Mouse (Mus musculus): Measurements from ENCODE around the gene Pzp. TPM values are rescaled to one million over a fixed set of nuclear protein-coding genes. Genes with fewer than 3 reads are reported as not detected.
A peak's percentile ranks its signal among the peaks of the same experiment; 100 is the strongest.

The Pzp gene
- total and polyA plus RNA-seq, 3 experiments = 0.57 to 3.0 (median 1.9) TPM

- intact Hi-C loops (cut with DNase I) = no loop called here
- H3K79me2 ChIP-seq (replicated peaks; ENCODE audit: control insufficient read depth, insufficient read depth, low read length) = no peaks in the 10 kb centered on the region
- TF ChIP-seq EP300 (IDR thresholded peaks at IDR 0.05; ENCODE audit: insufficient read depth, low read depth, low read length) (no peak), POLR2A (IDR thresholded peaks at IDR 0.05; ENCODE audit: insufficient read depth, low read depth, low read length) (no peak), CTCF (IDR thresholded peaks at IDR 0.05) (no peak)
Measured at GRCm38 (mm10) chr6:128494646-128495331, 31.7 kb downstream of the Pzp start.

DNA sequence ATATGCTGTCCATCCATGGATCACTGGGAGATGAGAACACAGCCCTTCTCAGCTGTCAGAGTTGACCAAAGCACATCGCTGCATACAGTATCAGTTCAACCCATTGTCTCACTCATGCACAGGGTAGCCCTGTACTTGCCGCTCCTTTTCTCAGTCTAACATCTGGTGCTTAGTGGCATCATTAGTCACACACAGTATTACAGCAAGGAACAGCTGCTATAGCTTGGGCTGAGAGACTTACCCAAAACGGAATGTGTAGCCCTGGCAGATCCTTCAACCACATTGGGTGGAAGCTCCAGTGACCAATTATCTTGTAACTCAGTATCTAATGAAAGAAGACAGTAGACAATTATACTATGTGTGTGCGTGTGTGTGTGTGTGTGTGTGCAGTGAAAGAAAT lies 34.6 kb downstream of the Pzp start:
- H3K9ac ChIP-seq (ENCODE audit: low read depth, low read length) = no peak overlapping the region
- WGBS = 82% methylated on average over 4 of the region's 4 CpGs
- intact Hi-C loops (cut with DNase I) = no loop called here
- no peak overlapping the region for H3K27ac ChIP-seq
- no peak for TF ChIP-seq POLR2A (IDR thresholded peaks at IDR 0.05; ENCODE audit: insufficient read depth, low read depth, low read length)
- TF ChIP-seq EP300 (IDR thresholded peaks at IDR 0.05; ENCODE audit: insufficient read depth, low read depth, low read length) = no peak
- TF ChIP-seq CTCF (IDR thresholded peaks at IDR 0.05) = no peak
- H3K27me3 ChIP-seq (ENCODE audit: control insufficient read depth, insufficient read depth, low read length) = no peaks in the 10 kb centered on the region
- H3K79me2 ChIP-seq (replicated peaks; ENCODE audit: control insufficient read depth, insufficient read depth, low read length) = no peaks in the 10 kb centered on the region
- H3K4me1 ChIP-seq (ENCODE audit: control insufficient read depth, insufficient read depth, low read length) = no peaks in the 10 kb centered on the region
- no peaks in the 10 kb centered on the region for H3K36me3 ChIP-seq (ENCODE audit: control insufficient read depth, insufficient read depth, low read length)
- H3K4me3 ChIP-seq = no peak overlapping the region
- DNase-seq = no peak

More at GRCm38 (mm10) chr6:128494646-128495331, 31.7 kb downstream of the Pzp start:
- peak in 1 of 2 experiments; percentile 51 for DNase-seq
- Histone ChIP-seq H3K27ac (no peak overlapping the region; the same call in 1 of the 2 replicates), H3K4me1 (ENCODE audit: control insufficient read depth, insufficient read depth, low read length) (no peaks in the 10 kb centered on the region), H3K36me3 (ENCODE audit: control insufficient read depth, insufficient read depth, low read length) (no peaks in the 10 kb centered on the region), H3K9ac (ENCODE audit: low read depth, low read length) (no peak overlapping the region), H3K27me3 (ENCODE audit: control insufficient read depth, insufficient read depth, low read length) (no peaks in the 10 kb centered on the region), H3K4me3 (no peak overlapping the region)
- 33% methylated on average over 15 of the region's 15 CpGs for WGBS

GRCm38 (mm10) chr6:128490141-128490540 lies 36.4 kb downstream of the Pzp start:
- H3K4me3 ChIP-seq = no peak overlapping the region
- no peak overlapping the region for H3K27ac ChIP-seq
- H3K27me3 ChIP-seq (ENCODE audit: control insufficient read depth, insufficient read depth, low read length) = no peaks in the 10 kb centered on the region
- no peak overlapping the region for H3K9ac ChIP-seq (ENCODE audit: low read depth, low read length)
- H3K36me3 ChIP-seq (ENCODE audit: control insufficient read depth, insufficient read depth, low read length) = no peaks in the 10 kb centered on the region
- TF ChIP-seq CTCF (IDR thresholded peaks at IDR 0.05) = no peak
- no peak for TF ChIP-seq EP300 (IDR thresholded peaks at IDR 0.05; ENCODE audit: insufficient read depth, low read depth, low read length)
- TF ChIP-seq POLR2A (IDR thresholded peaks at IDR 0.05; ENCODE audit: insufficient read depth, low read depth, low read length) = no peak
- DNase-seq = no peak
- intact Hi-C loops (cut with DNase I) = no loop called here
- H3K79me2 ChIP-seq (replicated peaks; ENCODE audit: control insufficient read depth, insufficient read depth, low read length) = no peaks in the 10 kb centered on the region
- WGBS = 94% methylated on average over 10 of the region's 10 CpGs
- H3K4me1 ChIP-seq (ENCODE audit: control insufficient read depth, insufficient read depth, low read length) = no peaks in the 10 kb centered on the region

GRCm38 (mm10) chr6:128487736-128488135 lies 38.8 kb downstream of the Pzp start:
- no peak for DNase-seq
- no peak overlapping the region for H3K4me3 ChIP-seq
- no peaks in the 10 kb centered on the region for H3K4me1 ChIP-seq (ENCODE audit: control insufficient read depth, insufficient read depth, low read length)
- 75% methylated on average over 11 of the region's 11 CpGs for WGBS
- H3K9ac ChIP-seq (ENCODE audit: low read depth, low read length) = no peak overlapping the region
- H3K79me2 ChIP-seq (replicated peaks; ENCODE audit: control insufficient read depth, insufficient read depth, low read length) = no peaks in the 10 kb centered on the region
- H3K27ac ChIP-seq = no peak overlapping the region
- TF ChIP-seq CTCF (IDR thresholded peaks at IDR 0.05) (no peak), EP300 (IDR thresholded peaks at IDR 0.05; ENCODE audit: insufficient read depth, low read depth, low read length) (no peak), POLR2A (IDR thresholded peaks at IDR 0.05; ENCODE audit: insufficient read depth, low read depth, low read length) (no peak)
- intact Hi-C loops (cut with DNase I) = loop anchor here (10.0 kb wide), 1 partner anchor 263 kb away; no protein-coding TSS in a partner anchor
- no peaks in the 10 kb centered on the region for H3K36me3 ChIP-seq (ENCODE audit: control insufficient read depth, insufficient read depth, low read length)
- H3K27me3 ChIP-seq (ENCODE audit: control insufficient read depth, insufficient read depth, low read length) = no peaks in the 10 kb centered on the region

DNA sequence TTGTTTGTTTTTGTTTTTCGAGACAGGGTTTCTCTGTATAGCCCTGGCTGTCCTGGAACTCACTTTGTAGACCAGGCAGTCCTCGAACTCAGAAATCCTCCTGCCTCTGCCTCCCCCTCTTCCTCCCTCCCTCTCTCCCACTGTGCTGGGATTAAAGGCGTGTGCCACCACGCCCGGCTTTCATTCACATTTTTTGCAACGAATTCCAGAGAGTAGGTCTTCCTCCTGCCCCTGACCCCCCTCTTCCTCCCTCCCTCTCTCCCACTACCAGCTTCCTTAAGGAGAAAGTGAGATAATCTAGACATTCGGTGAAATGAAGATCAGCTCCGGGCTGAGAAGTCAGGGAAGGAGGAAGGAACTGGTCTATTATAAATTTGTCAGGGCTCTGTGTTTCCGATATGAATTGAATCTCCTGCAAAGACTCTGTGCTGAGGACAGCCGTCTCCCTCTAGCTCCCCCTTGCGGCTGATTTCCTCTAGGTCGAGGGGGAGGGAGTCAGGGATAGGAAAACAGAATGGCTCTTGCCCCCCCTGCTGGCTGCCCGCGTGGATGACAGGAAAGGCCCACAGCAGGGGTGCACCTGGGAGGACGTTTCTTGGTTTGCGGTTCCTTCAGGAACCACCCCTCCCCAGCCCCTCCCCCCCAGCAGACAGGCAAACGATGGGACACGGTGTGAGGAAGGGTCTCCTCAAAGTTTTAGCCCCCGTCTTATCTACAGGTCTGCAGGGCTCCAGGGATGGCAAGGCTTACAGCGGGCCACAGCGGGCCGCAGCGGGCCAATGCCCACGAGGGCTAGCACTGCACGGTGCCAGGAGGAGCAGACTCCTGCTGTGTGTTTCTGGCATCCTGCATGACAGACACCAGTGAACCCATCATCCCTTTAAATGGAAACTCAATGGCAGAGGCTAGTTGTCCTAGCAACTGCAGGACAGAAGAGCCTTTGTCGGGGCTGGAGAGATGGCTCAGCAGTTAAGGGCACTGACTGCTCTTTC lies 46.8 kb downstream of the Pzp start:
- WGBS = 14% methylated on average over 26 of the region's 26 CpGs
- Histone ChIP-seq H3K4me1 (ENCODE audit: control insufficient read depth, insufficient read depth, low read length) (no peaks in the 10 kb centered on the region), H3K79me2 (replicated peaks; ENCODE audit: control insufficient read depth, insufficient read depth, low read length) (no peaks in the 10 kb centered on the region), H3K27me3 (ENCODE audit: control insufficient read depth, insufficient read depth, low read length) (no peaks in the 10 kb centered on the region), H3K36me3 (ENCODE audit: control insufficient read depth, insufficient read depth, low read length) (no peaks in the 10 kb centered on the region), H3K9ac (ENCODE audit: low read depth, low read length) (no peak overlapping the region), H3K27ac (no peak overlapping the region), H3K4me3 (no peak overlapping the region)
- DNase-seq = peak; percentile 90 to 95
- no peak for TF ChIP-seq POLR2A (IDR thresholded peaks at IDR 0.05; ENCODE audit: insufficient read depth, low read depth, low read length)
- TF ChIP-seq EP300 (IDR thresholded peaks at IDR 0.05; ENCODE audit: insufficient read depth, low read depth, low read length) = peak; percentile 92
- TF ChIP-seq CTCF (IDR thresholded peaks at IDR 0.05) = no peak; the same call in none of the 2 replicates
- intact Hi-C loops (cut with DNase I) = loop anchor here (1.0 to 10.0 kb wide), 4 partner anchors 33 to 255 kb away; no protein-coding TSS in a partner anchor
